Mouse (Mus musculus) ES-E14 (cell line): Measurements from ENCODE around the gene Krtap3-3. TPM values are rescaled to one million over a fixed set of nuclear protein-coding genes. Genes with fewer than 3 reads are reported as not detected.
"Not testable (repeated sequence)": the region's sequence is repeated elsewhere in the genome, so short reads cannot be mapped to it uniquely, and the experiment has no call there.

Experiments used
- DNase-seq: peaks from one replicate; pipeline ENCODE4 v3.0.0-alpha.2; 2013; ENCODE audit warnings: low read depth, low spot score
- H3K27ac ChIP-seq: 2 replicates; pipeline ENCODE4 v1.5.1; 2012; ENCODE audit warnings: low read depth, mild to moderate bottlenecking, low read length, moderate library complexity, mixed read lengths; ENCODE audit not compliant: poor library complexity, insufficient read depth, severe bottlenecking
- H3K36me3 ChIP-seq: 2 replicates; pipeline ENCODE4 v1.6.1; 2012; ENCODE audit warnings: mild to moderate bottlenecking, low read length, moderate library complexity, mixed read lengths; ENCODE audit not compliant: control insufficient read depth, poor library complexity, insufficient read depth, severe bottlenecking
- H3K4me1 ChIP-seq, 2 experiments: fragments of 150-350 bp in 1 of 2; sonication (generic) in 1 of 2; 2 replicates each; pipeline ENCODE4 v1.6.1; 2012; ENCODE audit warnings: low read length in 2 of 2, mild to moderate bottlenecking in 1 of 2, mixed read lengths in 1 of 2; ENCODE audit not compliant: control insufficient read depth in 2 of 2, insufficient read depth in 2 of 2, poor library complexity in 1 of 2
- H3K4me3 ChIP-seq, 2 experiments: fragments of 150-350 bp in 1 of 2; sonication (generic) in 1 of 2; 2 replicates each; pipeline ENCODE4 v1.5.1; 2012; ENCODE audit warnings: low read length in 2 of 2, low read depth in 1 of 2, mild to moderate bottlenecking in 1 of 2, mixed read lengths in 1 of 2; ENCODE audit not compliant: insufficient read depth in 1 of 2, poor library complexity in 1 of 2, severe bottlenecking in 1 of 2
- H3K9ac ChIP-seq: 2 replicates; pipeline ENCODE4 v1.6.1; 2012; ENCODE audit warnings: low read depth, mild to moderate bottlenecking, low read length, mixed read lengths; ENCODE audit not compliant: poor library complexity, insufficient read depth, severe bottlenecking
- H3K9me3 ChIP-seq: fragments of 150-350 bp; sonication (generic); 2 replicates; pipeline ENCODE4 v1.6.1; 2012; ENCODE audit warnings: low read depth, mild to moderate bottlenecking, low read length; ENCODE audit not compliant: control insufficient read depth, insufficient read depth
- CHD2 ChIP-seq: IDR thresholded peaks from 2 replicates; pipeline ENCODE4 v1.6.1; 2014; ENCODE audit warnings: mild to moderate bottlenecking, low read depth, low read length, inconsistent platforms
- HCFC1 ChIP-seq: IDR thresholded peaks from 2 replicates; pipeline ENCODE4 v1.6.1; 2012; ENCODE audit warnings: low read length, inconsistent platforms, borderline replicate concordance; ENCODE audit not compliant: insufficient read depth
- MAFK ChIP-seq: IDR thresholded peaks from 2 replicates; pipeline ENCODE4 v1.6.1; 2014; ENCODE audit warnings: mild to moderate bottlenecking, low read depth, low read length, inconsistent platforms; ENCODE audit not compliant: insufficient read depth
- ZC3H11A ChIP-seq: IDR thresholded peaks from 2 replicates; pipeline ENCODE4 v1.6.1; 2012; ENCODE audit warnings: low read depth, mild to moderate bottlenecking, inconsistent platforms, low read length, borderline replicate concordance
- ZNF384 ChIP-seq: IDR thresholded peaks from 2 replicates; pipeline ENCODE4 v1.6.1; 2012; ENCODE audit warnings: low read depth, low read length, inconsistent platforms
- in situ Hi-C, 2 experiments: fragments of 600-800 bp; cut with MboI; formaldehyde crosslinking; loops; one replicate each; pipeline ENCODE4 v1.15.1; 2025; ENCODE audit warnings: low sequenced_read_pairs in 2 of 2, inconsistent platforms in 1 of 2; ENCODE audit not compliant: unreplicated experiment in 2 of 2
- total RNA-seq: library from RNA; depleted of rRNA; stranded (reverse); fragments of 300-350 nt; gene quantifications from 2 replicates; pipeline ENCODE4 v1.2.3, GENCODE M21; 2012; rRNA removed

Krtap3-3 gene
- not detected in 2 replicates for total RNA-seq

DNA sequence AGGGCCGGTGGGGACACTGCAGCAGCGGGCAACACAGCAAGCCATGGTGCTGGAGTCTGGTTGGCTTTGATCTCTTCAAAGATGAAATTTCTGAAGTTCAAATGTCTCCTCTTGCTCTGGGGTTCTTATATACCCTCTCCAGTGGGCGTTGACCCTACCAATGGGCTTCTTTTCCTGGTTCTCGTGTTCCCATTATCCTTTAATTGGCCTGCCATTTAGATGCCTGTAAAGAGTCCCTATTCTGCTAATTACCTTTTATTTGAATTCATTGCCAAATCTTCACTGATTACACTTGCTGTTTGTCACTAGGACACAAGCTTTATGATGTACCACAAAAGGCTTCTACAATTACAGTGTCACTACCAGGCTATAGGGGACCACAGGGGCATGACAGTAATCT, at the start of gene Krtap3-3:
Gene Krtap3-3, minus strand, starts transcription at position 101 of the 400 bp plus-strand sequence.
- in situ Hi-C loops: no loop called here
- Histone ChIP-seq H3K4me1 (no peaks in the 10 kb centered on the region), H3K4me3 (no peak within 1 kb of the TSS), H3K9ac (no peak within 1 kb of the TSS), H3K9me3 (no peaks in the 10 kb centered on the region), H3K36me3 (no peaks in the 10 kb centered on the region), H3K27ac (no peak within 1 kb of the TSS)
- TF ChIP-seq CHD2 (no peak), HCFC1 (no peak), ZC3H11A (no peak), MAFK (no peak), ZNF384 (no peak)
- DNase-seq: no peak

DNA sequence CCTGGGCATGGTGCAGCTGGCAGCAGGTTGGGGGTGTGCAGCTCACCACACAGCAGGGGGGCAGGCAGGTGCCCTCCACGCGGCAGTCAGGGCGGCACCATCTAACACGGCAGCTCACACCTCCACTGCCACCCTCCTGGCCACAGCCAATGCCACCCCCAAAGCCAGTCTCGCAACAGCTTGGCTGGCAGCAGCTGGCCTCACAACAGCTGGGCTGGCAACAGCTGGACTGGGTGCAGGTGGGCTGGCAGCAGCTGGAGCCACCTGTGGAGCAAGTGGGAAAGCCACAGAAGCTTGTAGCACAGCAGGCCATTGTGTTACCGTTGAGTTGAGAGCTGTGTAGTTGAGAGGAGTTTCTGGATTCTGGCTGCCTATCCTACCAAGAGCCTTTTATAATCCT, 47.1 kb upstream of the Krtap3-3 start, which contains the start of gene Krtap9-3:
Gene Krtap9-3, minus strand, starts transcription at position 364 of the 400 bp plus-strand sequence.
- H3K4me1 ChIP-seq, H3K36me3 ChIP-seq, in situ Hi-C loops, DNase-seq, H3K9ac ChIP-seq, H3K9me3 ChIP-seq, H3K27ac ChIP-seq, H3K4me3 ChIP-seq: not testable (repeated sequence)

DNA sequence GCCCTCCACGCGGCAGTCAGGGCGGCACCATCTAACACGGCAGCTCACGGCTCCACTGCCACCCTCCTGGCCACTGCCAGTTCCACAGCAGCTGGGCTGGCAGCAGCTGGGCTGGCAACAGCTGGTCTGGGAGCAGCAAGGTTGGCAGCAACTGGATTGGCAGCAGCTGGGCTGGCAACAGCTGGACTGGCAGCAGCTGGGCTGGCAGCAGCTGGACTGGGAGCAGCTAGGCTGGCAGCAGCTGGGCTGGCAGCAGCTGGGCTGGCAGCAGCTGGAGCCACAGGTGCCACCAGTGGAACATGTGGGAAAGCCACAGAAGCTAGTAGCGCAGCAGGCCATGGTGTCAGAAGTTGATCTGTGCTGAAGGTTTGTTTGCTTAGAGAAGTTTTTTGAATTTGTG, 40.3 kb upstream of the Krtap3-3 start, which contains the start of gene Krtap1-3:
Gene Krtap1-3, minus strand, starts transcription at position 359 of the 400 bp plus-strand sequence.
- Histone ChIP-seq H3K4me1 (no peaks in the 10 kb centered on the region), H3K9ac (no peak within 1 kb of the TSS), H3K4me3 (no peak within 1 kb of the TSS), H3K9me3 (no peaks in the 10 kb centered on the region), H3K36me3 (no peaks in the 10 kb centered on the region), H3K27ac (no peak within 1 kb of the TSS)
- TF ChIP-seq MAFK (no peak), ZC3H11A (no peak), ZNF384 (no peak), HCFC1 (no peak), CHD2 (no peak)
- no peak for DNase-seq
- in situ Hi-C loops: no loop called here

DNA sequence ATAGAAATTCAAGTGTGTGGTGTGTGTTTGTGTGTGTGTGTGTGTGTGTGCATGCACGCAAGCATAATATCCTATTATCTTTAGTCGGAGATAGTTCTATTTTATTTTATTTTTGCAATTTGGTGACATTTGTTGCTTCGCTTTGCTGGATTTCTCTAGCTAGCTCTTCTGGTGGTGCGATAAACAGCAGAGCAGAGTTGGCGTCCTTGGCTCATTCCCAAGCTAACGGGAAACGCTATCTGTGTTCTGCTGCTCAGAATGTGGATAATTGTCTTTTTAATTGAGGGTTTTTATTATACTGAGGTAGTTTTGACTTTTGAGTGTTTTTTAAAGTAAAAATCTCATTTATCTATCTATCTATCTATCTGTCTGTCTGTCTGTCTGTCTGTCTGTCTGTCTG, 34.4 kb upstream of the Krtap3-3 start:
- no peak for TF ChIP-seq ZNF384
- TF ChIP-seq HCFC1: no peak
- TF ChIP-seq MAFK: no peak
- no peak for TF ChIP-seq ZC3H11A
- Histone ChIP-seq H3K9me3 (no peaks in the 10 kb centered on the region), H3K9ac (no peak overlapping the region), H3K36me3 (no peaks in the 10 kb centered on the region), H3K27ac (no peak overlapping the region), H3K4me1 (no peaks in the 10 kb centered on the region), H3K4me3 (no peak overlapping the region)
- in situ Hi-C loops: no loop called here
- no peak for DNase-seq

DNA sequence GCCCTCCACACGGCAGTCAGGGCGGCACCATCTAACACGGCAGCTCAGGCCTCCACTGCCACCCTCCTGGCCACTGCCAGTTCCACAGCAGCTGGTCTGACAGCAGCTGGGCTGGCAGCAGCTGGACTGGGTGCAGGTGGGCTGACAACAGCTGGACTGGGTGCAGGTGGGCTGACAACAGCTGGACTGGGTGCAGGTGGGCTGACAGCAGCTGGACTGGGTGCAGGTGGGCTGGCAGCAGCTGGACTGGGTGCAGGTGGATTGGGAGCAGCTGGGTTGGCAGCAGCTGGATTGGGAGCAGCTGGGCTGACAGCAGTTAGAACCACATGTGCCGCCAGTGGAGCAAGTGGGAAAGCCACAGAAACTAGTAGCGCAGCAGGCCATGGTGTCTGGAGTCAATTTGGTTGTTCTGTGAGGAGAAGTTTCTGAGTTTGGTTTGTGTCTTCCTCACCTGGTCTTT, 32.6 kb upstream of the Krtap3-3 start, which contains the start of gene Krtap1-4:
Gene Krtap1-4, minus strand, starts transcription at position 410 of the 460 bp plus-strand sequence.
- TF ChIP-seq MAFK: no peak
- no peak for TF ChIP-seq CHD2
- no peak for TF ChIP-seq ZC3H11A
- TF ChIP-seq HCFC1: no peak
- no peak for TF ChIP-seq ZNF384

More for the DNA sequence above, 32.6 kb upstream of the Krtap3-3 start, which contains the start of gene Krtap1-4:
- Histone ChIP-seq H3K9ac (no peak within 1 kb of the TSS), H3K4me3 (no peak within 1 kb of the TSS), H3K9me3 (no peaks in the 10 kb centered on the region), H3K27ac (no peak within 1 kb of the TSS), H3K4me1 (no peaks in the 10 kb centered on the region), H3K36me3 (no peaks in the 10 kb centered on the region)
- in situ Hi-C loops: no loop called here
- no peak for DNase-seq
